Mouse (Mus musculus) lung, postnatal 0 days (tissue): ENCODE data around the gene Rara. TPM values are rescaled to one million over a fixed set of nuclear protein-coding genes. Genes with fewer than 3 reads are reported as not detected.

Experiments used
- ATAC-seq: fragments of 200-750 bp; cut with Nextera tagmentation; 2 replicates; pipeline ENCODE4 v1.8.0; 2017; ENCODE audit warnings: moderate library complexity
- DNase-seq: peaks from one replicate; pipeline ENCODE4 v3.0.0-alpha.2; 2016; ENCODE audit warnings: low spot score
- H3K27ac ChIP-seq: fragments of 300-500 bp; sonication (generic); 2 replicates; pipeline ENCODE4 v1.5.1; 2014; ENCODE audit warnings: antibody characterized with exemption, mild to moderate bottlenecking, low read length, mixed read lengths
- H3K27me3 ChIP-seq: fragments of 300-500 bp; sonication (generic); replicated peaks from 2 replicates; pipeline ENCODE4 v1.6.1; 2014; ENCODE audit warnings: low read length, mixed read lengths; ENCODE audit not compliant: insufficient read depth
- H3K36me3 ChIP-seq: fragments of 300-500 bp; sonication (generic); 2 replicates; pipeline ENCODE4 v1.6.1; 2014; ENCODE audit warnings: low read length, mixed read lengths; ENCODE audit not compliant: insufficient read depth
- H3K4me1 ChIP-seq: fragments of 300-500 bp; sonication (generic); 2 replicates; pipeline ENCODE4 v1.6.1; 2014; ENCODE audit warnings: antibody characterized with exemption, low read depth, low read length, mixed read lengths; ENCODE audit not compliant: insufficient read depth
- H3K4me2 ChIP-seq: fragments of 300-500 bp; sonication (generic); replicated peaks from 2 replicates; pipeline ENCODE4 v1.6.1; 2014; ENCODE audit warnings: low read depth, mild to moderate bottlenecking, low read length, moderate library complexity, mixed read lengths
- H3K4me3 ChIP-seq: fragments of 300-500 bp; sonication (generic); 2 replicates; pipeline ENCODE4 v1.5.1; 2014; ENCODE audit warnings: low read depth, low read length
- H3K9ac ChIP-seq: fragments of 300-500 bp; sonication (generic); replicated peaks from 2 replicates; pipeline ENCODE4 v1.6.1; 2014; ENCODE audit warnings: low read depth, mild to moderate bottlenecking
- H3K9me3 ChIP-seq: fragments of 300-500 bp; sonication (generic); 2 replicates; pipeline ENCODE4 v1.6.1; 2016; ENCODE audit warnings: low read length, mixed read lengths
- CTCF ChIP-seq: IDR thresholded peaks from 2 replicates; pipeline ENCODE4 v1.5.1; 2016; ENCODE audit warnings: antibody characterized with exemption, mild to moderate bottlenecking
- EP300 ChIP-seq: IDR thresholded peaks from 2 replicates; pipeline ENCODE4 v1.6.1; 2016; ENCODE audit warnings: antibody characterized with exemption, mild to moderate bottlenecking, control low read depth
- WGBS: fragments of 180-500 bp; shearing (Covaris S2); extraction: QIAGEN DNeasy Blood & Tissue Kit; methylation state at CpG from one replicate; pipeline ENCODE4 v1.1.7; 2014; 5-methylcytosine and 5-hydroxymethylcytosine counted together
- polyA plus RNA-seq: library from polyadenylated mRNA; unstranded; fragments of >200 nt; fragmentation: Nextera tagmentation; extraction: Ambion mirVana; gene quantifications from 2 replicates; pipeline ENCODE4 v1.2.1, GENCODE M21; 2015

Rara gene
- polyA plus RNA-seq, 1 experiment from 2014 or later = 26.2 TPM

- Histone ChIP-seq H3K4me1 (peaks cover 18% of the 10 kb centered on the region), H3K36me3 (peaks cover 32% of the 10 kb centered on the region; the same call in 1 of the 2 replicates), H3K27me3 (no peaks in the 10 kb centered on the region), H3K9ac (no peak overlapping the region), H3K4me3 (no peak overlapping the region), H3K4me2 (no peak overlapping the region), H3K9me3 (no peaks in the 10 kb centered on the region), H3K27ac (no peak overlapping the region)
- no peak for DNase-seq
- no peak for ATAC-seq
- WGBS = 72% methylated on average over 23 of the region's 23 CpGs
- TF ChIP-seq EP300 = no peak
- TF ChIP-seq CTCF = no peak
These were observed 43.9 kb downstream of the Rara start for GRCm38 (mm10) chr11:98971316-98972031.

DNA sequence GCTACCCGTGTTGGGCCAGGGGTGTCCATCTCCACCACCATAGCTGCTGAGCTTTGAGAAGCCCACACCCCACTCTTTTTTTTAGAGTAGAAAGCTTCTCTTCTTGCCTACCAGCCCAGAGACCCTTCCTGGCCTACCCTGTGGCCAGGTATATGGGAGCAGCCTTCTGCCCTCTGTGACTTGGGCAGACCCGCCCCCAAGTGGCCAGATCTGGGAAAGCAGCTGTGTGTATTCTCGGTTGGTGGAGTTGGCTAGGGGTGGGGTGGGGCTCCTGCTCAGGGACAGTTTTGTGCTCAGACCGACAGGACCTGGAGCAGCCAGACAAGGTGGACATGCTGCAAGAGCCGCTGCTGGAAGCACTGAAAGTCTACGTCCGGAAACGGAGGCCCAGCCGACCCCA, 44.6 kb downstream of the Rara start:
- no peak overlapping the region for H3K27ac ChIP-seq
- no peaks in the 10 kb centered on the region for H3K27me3 ChIP-seq
- ATAC-seq (peak; percentile 13; the same call in 1 of the 2 replicates), DNase-seq (peak; percentile 70)
- no peak overlapping the region for H3K4me2 ChIP-seq
- H3K36me3 ChIP-seq = peaks cover 32% of the 10 kb centered on the region; the same call in 1 of the 2 replicates
- H3K9ac ChIP-seq = no peak overlapping the region
- no peaks in the 10 kb centered on the region for H3K9me3 ChIP-seq
- no peak overlapping the region for H3K4me3 ChIP-seq
- H3K4me1 ChIP-seq = peaks cover 13% of the 10 kb centered on the region
- TF ChIP-seq CTCF (peak; percentile 95), EP300 (no peak)
- 53% methylated on average over 9 of the region's 9 CpGs for WGBS

DNA sequence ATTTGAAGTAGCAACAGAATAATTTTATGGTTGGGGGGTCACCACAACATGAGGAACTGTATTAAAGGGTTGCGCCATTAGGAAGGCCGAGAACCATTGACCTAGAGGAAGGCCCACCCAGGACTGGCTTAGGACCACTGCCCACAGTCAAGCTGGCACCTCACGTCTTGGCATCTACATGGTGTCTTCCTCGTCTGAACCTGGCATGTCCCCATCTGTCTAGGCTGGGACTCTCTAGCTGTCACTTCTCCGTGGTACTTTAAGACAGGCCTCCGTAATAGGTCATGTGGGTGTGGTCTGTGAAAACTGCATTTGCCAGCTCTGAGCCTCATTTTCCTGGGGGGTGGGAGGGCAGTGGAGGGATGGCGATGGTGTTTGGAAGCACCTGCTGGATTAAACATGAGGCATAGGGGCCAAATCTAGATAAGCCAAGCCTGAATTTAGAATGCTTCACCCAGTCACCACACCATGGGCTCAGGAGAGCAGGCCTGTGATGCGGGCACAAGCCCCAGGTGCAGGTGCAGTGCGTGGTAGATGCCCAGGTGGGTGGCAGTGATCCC, 45.3 kb downstream of the Rara start:
- no peak overlapping the region for H3K9ac ChIP-seq
- no peaks in the 10 kb centered on the region for H3K27me3 ChIP-seq
- no peak overlapping the region for H3K4me3 ChIP-seq
- 87% methylated on average over 9 of the region's 9 CpGs for WGBS
- no peak overlapping the region for H3K4me2 ChIP-seq
- H3K4me1 ChIP-seq = peaks cover 13% of the 10 kb centered on the region
- peaks cover 32% of the 10 kb centered on the region; the same call in 1 of the 2 replicates for H3K36me3 ChIP-seq
- TF ChIP-seq EP300 (no peak), CTCF (no peak)
- DNase-seq (no peak), ATAC-seq (no peak)
- H3K9me3 ChIP-seq = no peaks in the 10 kb centered on the region
- H3K27ac ChIP-seq = no peak overlapping the region

- 58% methylated on average over 12 of the region's 14 CpGs for WGBS
These were observed 46.0 kb downstream of the Rara start for GRCm38 (mm10) chr11:98973584-98973983.

DNA sequence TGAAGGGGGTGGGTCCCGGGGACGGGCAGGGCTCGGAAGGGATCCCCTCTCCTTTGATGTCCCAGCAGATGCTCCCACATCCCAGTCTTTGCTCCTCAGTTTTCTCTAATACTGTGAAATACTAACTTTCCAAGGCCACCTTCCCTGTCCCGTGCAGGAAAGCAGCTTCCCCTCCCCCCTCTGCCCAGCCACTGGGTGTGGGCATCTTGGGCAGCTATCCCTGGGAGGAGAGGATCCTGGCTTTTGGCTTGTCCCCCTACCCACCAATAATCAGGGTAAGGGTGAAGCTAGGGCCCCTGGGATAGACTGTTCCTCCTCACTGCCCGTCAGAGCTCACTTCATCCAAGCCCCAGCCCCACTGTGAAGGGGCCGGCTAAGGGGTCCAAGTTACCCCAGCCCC, 46.6 kb downstream of the Rara start:
- Histone ChIP-seq H3K4me1 (0 out of 2 replicates have a peak, but pooled peaks cover 5% of the 10 kb centered on the region), H3K4me2 (no peak overlapping the region), H3K4me3 (no peak overlapping the region), H3K36me3 (peaks cover 32% of the 10 kb centered on the region; the same call in 1 of the 2 replicates), H3K27ac (no peak overlapping the region), H3K9ac (no peak overlapping the region), H3K9me3 (no peaks in the 10 kb centered on the region), H3K27me3 (no peaks in the 10 kb centered on the region)
- TF ChIP-seq CTCF (no peak), EP300 (no peak)
- no peak for DNase-seq
- 84% methylated on average over 6 of the region's 6 CpGs for WGBS
- ATAC-seq = no peak

More at GRCm38 (mm10) chr11:98973584-98973983, 46.0 kb downstream of the Rara start:
- Histone ChIP-seq H3K27me3 (no peaks in the 10 kb centered on the region), H3K9me3 (no peaks in the 10 kb centered on the region), H3K4me3 (no peak overlapping the region), H3K27ac (no peak overlapping the region), H3K36me3 (peaks cover 32% of the 10 kb centered on the region; the same call in 1 of the 2 replicates), H3K4me2 (no peak overlapping the region), H3K4me1 (peaks cover 9% of the 10 kb centered on the region), H3K9ac (no peak overlapping the region)
- ATAC-seq (no peak), DNase-seq (peak; percentile 35)
- TF ChIP-seq EP300 (no peak), CTCF (0 out of 2 replicates have a peak, but pooled peaks have one; percentile 13)

DNA sequence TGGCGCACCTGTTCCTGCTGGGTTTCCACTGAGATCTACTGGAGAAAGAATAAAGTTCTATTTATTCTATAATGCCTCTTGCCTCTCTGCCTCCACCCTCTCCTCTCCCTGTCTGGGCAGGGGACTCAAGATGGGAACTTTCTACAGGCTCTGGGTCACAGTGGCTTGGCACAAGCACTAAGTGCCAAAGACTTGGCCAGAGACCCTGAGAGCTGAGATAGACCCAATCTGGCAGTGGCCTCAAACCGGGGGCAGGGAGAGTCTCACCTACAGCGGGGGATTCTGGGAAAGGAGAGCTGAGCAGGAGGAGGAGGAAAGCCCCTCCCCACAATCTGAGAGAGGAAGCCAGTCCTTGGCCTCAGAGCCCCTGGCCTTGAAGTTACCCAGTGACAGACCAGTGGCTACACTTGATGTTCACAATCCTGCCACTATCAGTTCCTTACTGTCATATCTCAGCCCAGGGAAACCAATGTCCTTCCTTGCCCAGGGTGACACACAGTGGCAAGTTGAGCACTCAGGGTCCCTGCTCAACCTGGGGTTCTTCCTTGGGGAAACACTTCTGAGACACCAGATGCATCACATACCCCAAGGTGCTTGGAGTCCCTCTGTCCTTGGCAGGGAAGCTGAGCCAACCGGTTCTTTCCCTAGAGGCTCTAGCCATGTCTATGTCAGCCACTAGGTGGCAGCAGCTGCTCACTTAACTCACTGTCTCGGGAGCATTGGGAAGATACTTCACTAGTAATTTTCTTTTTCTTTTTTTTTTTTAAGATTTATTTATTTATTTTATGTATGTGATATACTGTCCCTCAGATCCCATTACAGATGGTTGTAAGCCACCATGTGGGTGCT, 47.5 kb downstream of the Rara start:
- peak; percentile 82 for DNase-seq
- peak; percentile 48; the same call in 1 of the 2 replicates for ATAC-seq
- Histone ChIP-seq H3K9me3 (no peaks in the 10 kb centered on the region), H3K4me3 (no peak overlapping the region), H3K27me3 (no peaks in the 10 kb centered on the region), H3K4me2 (no peak overlapping the region), H3K9ac (no peak overlapping the region), H3K4me1 (0 out of 2 replicates have a peak, but pooled peaks cover 5% of the 10 kb centered on the region), H3K27ac (no peak overlapping the region), H3K36me3 (peaks cover 25% of the 10 kb centered on the region; the same call in 1 of the 2 replicates)
- 57% methylated on average over 5 of the region's 5 CpGs for WGBS
- TF ChIP-seq EP300 (no peak), CTCF (peak; percentile 85)
